Mouse (Mus musculus) neural tube, embryonic 13.5 days (tissue): ENCODE measurements at regions not wholly inside any gene's neighbourhood (a gene's known extent, or its start where the extent isn't known, plus 50 kb on each side); places are given as distances from the start of the nearest gene placed in this dataset.
A peak's percentile ranks its signal among the peaks of the same experiment; 100 is the strongest.

Source experiments
- ATAC-seq: fragments of 200-750 bp; cut with Nextera tagmentation; 2 replicates; pipeline ENCODE4 v1.8.0; 2017; ENCODE audit warnings: low read depth, mild to moderate bottlenecking, moderate TSS enrichment, moderate library complexity
- H3K27ac ChIP-seq: fragments of 300-500 bp; sonication (generic); replicated peaks from 2 replicates; pipeline ENCODE4 v1.5.1; 2015; ENCODE audit warnings: moderate library complexity, mild to moderate bottlenecking, inconsistent platforms
- H3K27me3 ChIP-seq: fragments of 300-500 bp; sonication (generic); 2 replicates; pipeline ENCODE4 v1.6.1; 2015; ENCODE audit warnings: mild to moderate bottlenecking, inconsistent platforms
- H3K36me3 ChIP-seq: fragments of 300-500 bp; sonication (generic); 2 replicates; pipeline ENCODE4 v1.6.1; 2015; ENCODE audit warnings: mild to moderate bottlenecking, inconsistent platforms
- H3K4me1 ChIP-seq: fragments of 300-500 bp; sonication (generic); replicated peaks from 2 replicates; pipeline ENCODE4 v1.6.1; 2015; ENCODE audit warnings: inconsistent platforms
- H3K4me2 ChIP-seq: fragments of 300-500 bp; sonication (generic); 2 replicates; pipeline ENCODE4 v1.6.1; 2015; ENCODE audit warnings: inconsistent platforms, mild to moderate bottlenecking, moderate library complexity
- H3K4me3 ChIP-seq: fragments of 300-500 bp; sonication (generic); 2 replicates; pipeline ENCODE4 v1.5.1; 2015; ENCODE audit warnings: mild to moderate bottlenecking, inconsistent platforms
- H3K9ac ChIP-seq: fragments of 300-500 bp; sonication (generic); 2 replicates; pipeline ENCODE4 v1.6.1; 2015; ENCODE audit warnings: moderate library complexity, mild to moderate bottlenecking, inconsistent platforms
- H3K9me3 ChIP-seq: fragments of 300-500 bp; sonication (generic); 2 replicates; pipeline ENCODE4 v1.6.1; 2016; ENCODE audit warnings: inconsistent platforms
- WGBS: fragments of 180-500 bp; shearing (Covaris S2); methylation state at CpG from one replicate; pipeline ENCODE4 v1.1.7; 2015; 5-methylcytosine and 5-hydroxymethylcytosine counted together

- Histone ChIP-seq H3K27ac (no peak overlapping the region), H3K9me3 (no peaks in the 10 kb centered on the region), H3K4me1 (no peaks in the 10 kb centered on the region), H3K4me2 (no peak overlapping the region), H3K9ac (no peak overlapping the region), H3K36me3 (no peaks in the 10 kb centered on the region), H3K4me3 (no peak overlapping the region), H3K27me3 (no peaks in the 10 kb centered on the region)
- ATAC-seq = peak; percentile 56; the same call in 1 of the 2 replicates
- WGBS = 48% methylated on average over 1 of the region's 1 CpGs
Measured at GRCm38 (mm10) chr12:63919501-63919900, 555.0 kb downstream of the Fscb start.
